Mouse (Mus musculus) forebrain, postnatal 0 days (tissue): Measurements from ENCODE around the gene Vps13a. TPM values are rescaled to one million over a fixed set of nuclear protein-coding genes. Genes with fewer than 3 reads are reported as not detected.

Experiments
- ATAC-seq: fragments of 200-750 bp; cut with Nextera tagmentation; 2 replicates; pipeline ENCODE4 v1.8.0; 2017; ENCODE audit warnings: mild to moderate bottlenecking, moderate library complexity
- DNase-seq: peaks from one replicate; pipeline ENCODE4 v3.0.0-alpha.2; 2015
- H3K27ac ChIP-seq: fragments of 300-500 bp; sonication (generic); 2 replicates; pipeline ENCODE4 v1.5.1; 2014; ENCODE audit warnings: low read depth, mild to moderate bottlenecking, antibody characterized with exemption, low read length, moderate library complexity, mixed read lengths
- H3K27me3 ChIP-seq: fragments of 300-500 bp; sonication (generic); 2 replicates; pipeline ENCODE4 v1.6.1; 2014; ENCODE audit warnings: mild to moderate bottlenecking, low read length, mixed read lengths; ENCODE audit not compliant: insufficient read depth
- H3K36me3 ChIP-seq: fragments of 300-500 bp; sonication (generic); 2 replicates; pipeline ENCODE4 v1.6.1; 2014; ENCODE audit warnings: mild to moderate bottlenecking, moderate library complexity; ENCODE audit not compliant: insufficient read depth
- H3K4me1 ChIP-seq: fragments of 300-500 bp; sonication (generic); 2 replicates; pipeline ENCODE4 v1.6.1; 2014; ENCODE audit warnings: antibody characterized with exemption; ENCODE audit not compliant: insufficient read depth
- H3K4me2 ChIP-seq: fragments of 300-500 bp; sonication (generic); 2 replicates; pipeline ENCODE4 v1.6.1; 2014; ENCODE audit warnings: low read depth, mild to moderate bottlenecking, moderate library complexity
- H3K4me3 ChIP-seq: fragments of 300-500 bp; sonication (generic); 2 replicates; pipeline ENCODE4 v1.5.1; 2014; ENCODE audit warnings: low read depth, low read length, mixed read lengths
- H3K9ac ChIP-seq: fragments of 300-500 bp; sonication (generic); 2 replicates; pipeline ENCODE4 v1.6.1; 2014; ENCODE audit warnings: mild to moderate bottlenecking
- H3K9me3 ChIP-seq: fragments of 300-500 bp; sonication (generic); 2 replicates; pipeline ENCODE4 v1.6.1; 2016; ENCODE audit warnings: low read length
- CTCF ChIP-seq: sonication (generic); IDR thresholded peaks from 2 replicates; pipeline ENCODE4 v1.5.1; 2016; ENCODE audit warnings: antibody characterized with exemption, control low read depth, low read depth
- WGBS: fragments of 180-500 bp; shearing (Covaris S2); extraction: QIAGEN DNeasy Blood & Tissue Kit; methylation state at CpG from one replicate; pipeline ENCODE4 v1.1.7; 2014; 5-methylcytosine and 5-hydroxymethylcytosine counted together
- polyA plus RNA-seq: library from polyadenylated mRNA; unstranded; fragments of >200 nt; fragmentation: Nextera tagmentation; extraction: Ambion mirVana; gene quantifications from 2 replicates; pipeline ENCODE4 v1.2.1, GENCODE M21; 2015
- total RNA-seq: library from RNA; depleted of rRNA; stranded (reverse); fragments of >200 nt; gene quantifications from 2 replicates; pipeline ENCODE4 v1.2.3, GENCODE M21; 2014; rRNA removed

Vps13a gene
- total and polyA plus RNA-seq, 2 experiments from 2014 or later = 5.4 to 23.5 TPM

DNA sequence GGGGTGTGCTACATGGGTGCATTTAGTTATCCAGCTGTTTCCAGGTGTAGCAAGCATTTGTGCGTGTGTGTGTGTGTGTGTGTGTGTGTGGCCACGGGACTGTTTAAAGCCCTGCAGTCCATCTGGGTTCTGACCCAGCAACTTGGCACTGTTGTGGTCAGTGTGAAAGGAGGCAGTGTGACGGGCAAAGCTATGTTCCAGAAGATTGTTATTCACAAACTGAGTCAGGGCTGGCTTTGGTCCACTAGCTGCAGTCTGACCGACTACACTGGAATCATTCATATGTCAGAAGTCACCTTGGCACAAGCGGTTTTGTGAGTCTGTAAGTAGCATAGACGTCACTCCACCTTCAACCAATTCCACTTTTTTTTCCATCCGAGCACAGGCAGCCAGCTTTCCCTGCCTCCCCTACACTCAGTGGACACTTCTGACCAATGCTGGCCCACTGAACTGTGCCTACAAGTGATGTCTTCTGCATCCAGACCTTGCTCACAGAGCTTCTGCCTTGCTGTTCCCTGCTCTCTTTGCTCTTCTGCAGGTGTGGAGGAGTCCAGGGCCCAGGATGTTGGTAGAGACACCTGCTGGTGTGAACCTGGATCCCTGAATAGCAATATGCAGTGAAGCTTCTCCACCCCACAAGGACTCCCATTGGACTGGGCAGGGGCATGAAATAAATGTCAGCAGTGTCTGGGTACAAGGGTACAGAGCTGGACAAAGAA is 187.3 kb downstream of the Vps13a start:
- no peaks in the 10 kb centered on the region for H3K9me3 ChIP-seq
- 80% methylated on average over 7 of the region's 7 CpGs for WGBS
- no peak for ATAC-seq
- no peak for DNase-seq
- no peaks in the 10 kb centered on the region for H3K36me3 ChIP-seq
- no peak overlapping the region for H3K9ac ChIP-seq
- peak; percentile 39 for TF ChIP-seq CTCF
- H3K4me2 ChIP-seq = no peak overlapping the region
- no peaks in the 10 kb centered on the region for H3K4me1 ChIP-seq
- no peaks in the 10 kb centered on the region for H3K27me3 ChIP-seq
- no peak overlapping the region for H3K4me3 ChIP-seq
- no peak overlapping the region for H3K27ac ChIP-seq

GRCm38 (mm10) chr19:16585379-16585778 is 195.4 kb downstream of the Vps13a start:
- TF ChIP-seq CTCF = peak; percentile 49
- ATAC-seq (no peak), DNase-seq (no peak)
- H3K27ac ChIP-seq = no peak overlapping the region
- 12% methylated on average over 3 of the region's 3 CpGs for WGBS
- no peaks in the 10 kb centered on the region for H3K4me1 ChIP-seq
- no peaks in the 10 kb centered on the region for H3K27me3 ChIP-seq
- H3K9ac ChIP-seq = no peak overlapping the region
- no peak overlapping the region for H3K4me3 ChIP-seq
- H3K36me3 ChIP-seq = no peaks in the 10 kb centered on the region
- no peaks in the 10 kb centered on the region for H3K9me3 ChIP-seq
- H3K4me2 ChIP-seq = no peak overlapping the region

GRCm38 (mm10) chr19:16584546-16584945 is 196.2 kb downstream of the Vps13a start:
- Histone ChIP-seq H3K9me3 (no peaks in the 10 kb centered on the region), H3K9ac (no peak overlapping the region), H3K4me1 (no peaks in the 10 kb centered on the region), H3K27ac (no peak overlapping the region), H3K27me3 (no peaks in the 10 kb centered on the region), H3K4me3 (no peak overlapping the region), H3K36me3 (no peaks in the 10 kb centered on the region), H3K4me2 (no peak overlapping the region)
- 92% methylated on average over 7 of the region's 7 CpGs for WGBS
- TF ChIP-seq CTCF = no peak
- DNase-seq = no peak
- ATAC-seq = no peak

DNA sequence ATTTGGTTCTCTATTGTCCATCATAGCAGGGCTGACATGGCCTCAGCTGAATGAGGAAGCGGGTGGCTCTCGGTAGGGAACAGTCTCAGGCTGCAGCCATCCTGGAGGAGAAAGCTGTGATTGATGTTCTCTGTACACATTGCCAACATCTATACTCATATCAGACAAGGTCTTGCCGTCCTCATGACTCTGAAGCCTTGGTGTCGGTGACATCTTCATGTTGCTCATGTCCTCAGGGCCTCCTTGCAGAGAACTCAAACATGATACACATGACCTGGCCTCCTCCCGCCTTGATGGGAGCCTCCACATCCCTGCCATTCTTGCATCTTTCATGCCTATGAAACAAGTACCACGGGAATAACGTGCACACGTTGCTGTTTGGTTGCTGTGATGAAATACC is 200.2 kb downstream of the Vps13a start:
- H3K4me1 ChIP-seq = no peaks in the 10 kb centered on the region
- ATAC-seq (no peak), DNase-seq (no peak)
- TF ChIP-seq CTCF = no peak
- H3K9me3 ChIP-seq = no peaks in the 10 kb centered on the region
- H3K36me3 ChIP-seq = no peaks in the 10 kb centered on the region
- no peaks in the 10 kb centered on the region for H3K27me3 ChIP-seq
- no peak overlapping the region for H3K27ac ChIP-seq
- H3K4me3 ChIP-seq = no peak overlapping the region
- no peak overlapping the region for H3K4me2 ChIP-seq
- H3K9ac ChIP-seq = no peak overlapping the region
- 97% methylated on average over 8 of the region's 8 CpGs for WGBS

GRCm38 (mm10) chr19:16579656-16580260 is 201.0 kb downstream of the Vps13a start:
- ATAC-seq = no peak
- WGBS = 85% methylated on average over 7 of the region's 7 CpGs
- H3K4me2 ChIP-seq = no peak overlapping the region
- H3K36me3 ChIP-seq = no peaks in the 10 kb centered on the region
- no peak overlapping the region for H3K27ac ChIP-seq
- H3K9ac ChIP-seq = no peak overlapping the region
- H3K4me1 ChIP-seq = no peaks in the 10 kb centered on the region
- no peaks in the 10 kb centered on the region for H3K27me3 ChIP-seq
- no peaks in the 10 kb centered on the region for H3K9me3 ChIP-seq
- H3K4me3 ChIP-seq = no peak overlapping the region
- DNase-seq = no peak
- TF ChIP-seq CTCF = no peak

DNA sequence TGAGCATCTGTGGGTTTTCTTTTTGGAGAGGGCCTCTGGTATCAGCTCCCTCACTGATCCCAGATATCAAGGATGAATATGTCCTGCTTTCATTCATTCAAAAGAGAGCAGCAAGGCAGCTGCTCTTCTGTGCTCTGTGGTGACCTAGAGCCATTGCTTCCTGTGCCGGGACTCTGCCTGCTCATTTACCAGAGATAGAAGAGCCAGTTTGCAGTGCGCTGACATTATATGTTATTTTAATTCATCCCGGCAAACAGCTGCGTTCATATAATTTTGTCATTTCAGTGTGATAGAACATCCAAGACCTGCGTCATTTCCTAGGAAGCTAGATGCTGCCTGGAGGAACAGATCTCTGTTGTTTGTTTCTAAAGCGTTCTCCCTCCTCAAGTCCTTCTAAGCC is 203.9 kb downstream of the Vps13a start:
- Histone ChIP-seq H3K9ac (no peak overlapping the region), H3K27me3 (no peaks in the 10 kb centered on the region), H3K4me2 (no peak overlapping the region), H3K4me3 (no peak overlapping the region), H3K4me1 (no peaks in the 10 kb centered on the region), H3K36me3 (no peaks in the 10 kb centered on the region), H3K9me3 (no peaks in the 10 kb centered on the region), H3K27ac (no peak overlapping the region)
- WGBS = 87% methylated on average over 6 of the region's 6 CpGs
- no peak for ATAC-seq
- DNase-seq = no peak
- no peak for TF ChIP-seq CTCF

Other genes starting within 250 kb of the Vps13a start
- gene Foxb2, start 92.9 kb upstream of the Vps13a start, total RNA-seq = 0.62 and 1.4 TPM in 2 replicates
- 0.30 TPM in 1 of 2 replicates, not detected in the other for gene Foxb2, start 92.9 kb upstream of the Vps13a start, polyA plus RNA-seq
- 11.8 and 13.1 TPM in 2 replicates for gene Prune2, start 175.2 kb upstream of the Vps13a start, total RNA-seq
- 5.4 and 7.2 TPM in 2 replicates for gene Prune2, start 175.2 kb upstream of the Vps13a start, polyA plus RNA-seq